Mouse (Mus musculus): ENCODE results near the gene Cyp4a12a.
"Not testable (repeated sequence)": the region's sequence is repeated elsewhere in the genome, so short reads cannot be mapped to it uniquely, and the experiment has no call there.

DNA sequence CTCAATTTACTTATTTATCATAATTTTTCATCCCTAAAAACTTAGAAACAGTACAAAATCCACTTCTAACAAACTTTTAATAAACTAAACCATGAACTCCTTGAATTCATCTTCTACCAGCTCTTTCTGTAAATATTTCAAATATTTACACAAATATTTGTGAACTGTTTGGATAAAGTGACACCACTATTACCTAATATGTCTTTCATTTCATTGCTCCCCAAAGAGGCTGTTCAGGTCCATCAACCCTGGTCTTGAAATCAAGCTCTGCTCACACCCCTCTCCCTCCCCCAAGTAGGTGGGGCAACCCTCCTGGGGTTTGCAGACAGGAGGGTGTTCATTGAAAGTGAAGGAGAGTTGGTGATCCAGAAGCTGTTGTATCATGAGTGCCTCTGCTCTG is at the start of gene Cyp4a12a:
- TF ChIP-seq GATA1, TAL1 (IDR thresholded peaks at IDR 0.05; ENCODE audit: low read length): not testable (repeated sequence)

Measured in erythroblast, embryonic 14.5 days (primary cell).